Mouse (Mus musculus) retina, adult 2 months (tissue): ENCODE data around the gene Ssr4.

ENCODE experiments used
- DNase-seq: peaks from one replicate; pipeline ENCODE4 v3.0.0-alpha.2; 2012; ENCODE audit warnings: low read depth, low spot score

Gene Ssr4

GRCm38 (mm10) chrX:73805814-73806213, 19.0 kb downstream of the Ssr4 start:
- no peak for DNase-seq

DNA sequence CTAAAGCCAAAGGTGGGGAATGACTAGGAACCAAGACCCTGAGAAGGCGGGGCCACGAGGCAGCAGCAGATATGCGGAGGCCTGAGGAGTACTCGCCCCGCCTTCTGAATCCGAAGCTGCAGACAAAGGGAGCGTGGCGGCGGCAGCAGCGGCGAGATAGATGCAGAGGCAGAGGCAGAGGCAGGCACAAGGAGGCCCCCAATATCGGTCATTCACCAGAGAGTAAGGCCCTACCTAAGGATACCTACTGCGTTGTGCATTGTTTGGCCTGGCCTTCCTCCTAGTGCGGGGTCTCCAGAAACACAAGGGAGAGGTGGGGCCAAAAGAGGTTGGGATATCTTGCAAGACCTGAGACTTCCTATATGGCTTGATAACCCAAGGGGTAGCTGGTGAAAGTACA, 28.2 kb downstream of the Ssr4 start:
- DNase-seq, result no peak

DNA sequence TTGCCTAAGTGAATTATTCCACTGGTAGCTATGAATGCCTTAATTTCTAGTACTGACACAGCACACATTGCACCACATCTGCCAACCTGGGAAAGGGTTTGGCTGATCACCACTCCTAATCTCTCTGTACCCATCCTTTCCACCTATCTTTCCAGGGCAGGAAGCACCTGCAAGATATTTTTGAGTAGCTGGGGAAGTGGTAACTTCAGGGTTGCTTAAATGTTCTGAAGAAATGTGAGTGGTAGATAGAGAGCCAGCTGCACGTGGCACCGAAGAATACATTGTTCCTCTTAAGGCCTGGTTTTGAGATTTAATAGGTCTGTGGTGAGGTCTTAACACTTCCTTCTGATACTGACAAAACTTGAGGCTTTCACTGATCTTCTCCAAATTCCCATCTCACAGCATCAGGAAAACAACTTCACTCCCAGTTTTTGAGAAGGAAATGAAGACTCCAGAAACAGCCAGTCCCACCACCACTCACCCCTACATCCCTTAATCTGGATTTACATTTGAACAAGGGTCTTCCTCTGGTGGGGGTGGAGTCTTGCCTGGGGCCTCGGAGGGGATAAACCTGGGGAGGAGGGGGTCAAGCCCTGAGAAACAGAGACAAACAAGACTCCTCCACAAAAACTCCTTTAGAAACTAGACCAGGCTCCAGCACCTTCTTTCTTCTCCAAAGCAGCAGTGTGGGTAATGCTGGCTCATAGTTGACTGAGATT, 29.9 kb downstream of the Ssr4 start:
- no peak for DNase-seq

GRCm38 (mm10) chrX:73823747-73824146, 36.9 kb downstream of the Ssr4 start:
- no peak for DNase-seq

DNA sequence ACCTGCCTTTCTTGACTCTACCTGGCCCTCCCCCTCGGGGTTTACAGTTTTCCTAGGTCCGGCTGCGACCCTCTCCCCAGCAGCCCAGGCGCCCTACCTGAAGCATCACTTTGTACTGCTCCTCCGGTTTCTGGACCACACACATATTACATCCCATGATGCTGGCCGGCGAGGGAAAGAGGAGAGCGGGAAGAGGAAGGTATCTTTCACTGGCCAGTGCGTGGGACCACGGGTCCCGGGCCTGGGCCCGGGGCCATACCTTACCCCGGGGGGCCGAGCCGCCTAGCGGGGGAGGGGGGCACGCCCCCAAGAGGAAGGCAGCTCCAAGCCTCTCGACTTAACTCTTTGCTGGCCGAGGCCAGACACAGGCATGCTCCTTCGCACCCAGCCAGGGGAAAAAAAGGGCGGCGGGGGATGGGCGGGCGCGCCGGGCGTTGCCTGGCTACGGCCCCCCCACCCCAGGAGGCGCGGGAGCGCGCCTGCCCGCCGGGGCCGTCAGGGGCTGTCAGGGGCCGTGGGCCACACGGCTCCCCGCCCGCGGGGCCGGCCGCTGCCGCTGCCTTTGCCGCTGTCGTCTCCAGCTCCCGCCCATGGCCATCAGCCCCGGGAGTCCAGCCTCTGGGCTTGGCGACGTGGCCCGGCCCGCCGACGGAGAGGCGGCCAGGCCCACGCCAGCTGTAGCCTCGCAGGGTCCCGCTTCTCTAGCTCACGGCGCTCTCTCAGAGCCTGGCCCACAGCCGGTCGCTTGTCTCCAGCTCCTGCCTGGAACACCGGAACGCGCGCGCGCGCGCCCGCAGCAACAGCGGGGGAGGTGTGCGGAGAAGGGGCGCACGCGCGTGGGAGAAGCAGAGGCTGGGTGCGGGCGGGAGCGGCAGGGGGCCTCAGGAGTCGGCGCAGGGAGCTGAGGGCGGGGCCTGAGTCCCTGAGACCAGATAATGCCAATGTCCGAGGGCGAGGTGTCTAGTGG, 37.6 kb downstream of the Ssr4 start, which contains the start of gene Pdzd4:
Gene Pdzd4, minus strand, starts transcription at position 785 of the 967 bp plus-strand sequence.
- DNase-seq, result peak; percentile 50

GRCm38 (mm10) chrX:73835731-73836130, 48.9 kb downstream of the Ssr4 start:
- DNase-seq, result no peak

- no peak for DNase-seq
These were observed 49.9 kb downstream of the Ssr4 start for GRCm38 (mm10) chrX:73836691-73837090.
